Mouse (Mus musculus) liver, postnatal 0 days (tissue): ENCODE results near the gene Hcfc2.

Experiments
- CTCF ChIP-seq: sonication (generic); IDR thresholded peaks from 2 replicates; pipeline ENCODE4 v1.5.1; 2016; ENCODE audit warnings: antibody characterized with exemption, low read depth
- EP300 ChIP-seq: IDR thresholded peaks from 2 replicates; pipeline ENCODE4 v1.6.1; 2016; ENCODE audit warnings: antibody characterized with exemption, low read depth, mild to moderate bottlenecking

DNA sequence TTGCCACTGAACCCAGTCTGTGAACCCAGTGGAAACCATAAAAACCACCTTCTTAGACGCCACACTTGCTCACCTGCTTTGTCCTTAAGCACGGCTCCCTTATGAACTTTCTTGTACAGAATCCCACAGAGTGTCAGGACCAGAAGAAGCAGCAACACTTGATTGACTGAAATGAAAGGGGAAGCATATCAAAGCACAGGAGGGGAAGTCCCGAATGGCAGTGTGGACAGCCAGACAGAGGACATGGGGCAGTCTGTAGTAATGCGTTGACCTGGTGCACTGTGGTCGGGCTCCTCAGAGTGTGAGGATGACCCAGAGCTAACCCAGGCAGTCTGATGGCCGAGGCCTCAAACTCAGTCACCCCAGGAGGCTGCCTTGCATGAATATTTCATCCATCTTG lies 25.8 kb upstream of the Hcfc2 start:
- TF ChIP-seq EP300 (no peak), CTCF (no peak)
